ENCODE assay signal across 30 mouse cellular contexts in genomic region chr6:135133086-135133485, GRCm38 (mm10). TPM values are rescaled to one million over a fixed set of nuclear protein-coding genes. Genes with fewer than 3 reads are reported as not detected.
"Had no signal": no experiment of that assay in that cellular context is flagged by ENCODE, and none has a peak within 500 bp of the region (broad histone marks: within the 10 kb centered on the region; RNA-seq: fewer than 3 reads in every experiment).

No protein-coding gene starts in this region.

- H3K27me3 ChIP-seq: embryonic facial prominence, embryonic 12.5 days; embryonic facial prominence, embryonic 15.5 days; forebrain, embryonic 12.5 days; forebrain, embryonic 13.5 days; forebrain, embryonic 15.5 days had no signal

- H3K4me1 ChIP-seq: forebrain, embryonic 15.5 days had no signal

- H3K4me2 ChIP-seq: embryonic facial prominence, embryonic 12.5 days; embryonic facial prominence, embryonic 13.5 days; embryonic facial prominence, embryonic 15.5 days; forebrain, embryonic 12.5 days; forebrain, embryonic 13.5 days; forebrain, embryonic 15.5 days had no signal

- ATAC-seq: forebrain, embryonic 13.5 days; forebrain, embryonic 14.5 days; forebrain, embryonic 15.5 days; forebrain, embryonic 16.5 days; forebrain, postnatal 0 days had no signal

- DNase-seq: cerebellum, adult 2 months; cerebellum, adult 8-10 months; cerebellum, adult 9-10 months; cerebellum, adult 9-11 months; cerebellum, postnatal 10 days; cerebellum, postnatal 14 days; cerebellum, postnatal 25 days; cerebellum, postnatal 36 days; embryo, embryonic 11 days; forebrain, postnatal 0 days; gastrocnemius, adult 2 months; gastrocnemius, postnatal 10 days; gastrocnemius, postnatal 14 days; gastrocnemius, postnatal 25 days; gastrocnemius, postnatal 36 days; heart, adult 18-20 months; heart, adult 2 months had no signal

- H3K9me3 ChIP-seq: embryonic facial prominence, embryonic 10.5 days; embryonic facial prominence, embryonic 12.5 days; embryonic facial prominence, embryonic 15.5 days; forebrain, embryonic 10.5 days; forebrain, embryonic 12.5 days; forebrain, embryonic 13.5 days; forebrain, embryonic 15.5 days had no signal

- H3K27ac ChIP-seq: embryonic facial prominence, embryonic 10.5 days; embryonic facial prominence, embryonic 12.5 days; embryonic facial prominence, embryonic 13.5 days; embryonic facial prominence, embryonic 15.5 days; forebrain, embryonic 10.5 days; forebrain, embryonic 12.5 days; forebrain, embryonic 13.5 days; forebrain, embryonic 15.5 days; gastrocnemius, adult 2 months; heart, adult 2 months had no signal

- H3K4me3 ChIP-seq: embryonic facial prominence, embryonic 10.5 days; embryonic facial prominence, embryonic 12.5 days; embryonic facial prominence, embryonic 13.5 days; embryonic facial prominence, embryonic 15.5 days; erythroblast, embryonic 14.5 days; forebrain, embryonic 10.5 days; forebrain, embryonic 12.5 days; forebrain, embryonic 13.5 days; forebrain, embryonic 15.5 days; gastrocnemius, adult 2 months; heart, adult 2 months had no signal

- H3K9ac ChIP-seq: embryonic facial prominence, embryonic 12.5 days; embryonic facial prominence, embryonic 13.5 days; embryonic facial prominence, embryonic 15.5 days; forebrain, embryonic 12.5 days; forebrain, embryonic 13.5 days; forebrain, embryonic 15.5 days; forebrain, postnatal 0 days had no signal

- H3K36me3 ChIP-seq: embryonic facial prominence, embryonic 10.5 days; embryonic facial prominence, embryonic 12.5 days; embryonic facial prominence, embryonic 13.5 days; embryonic facial prominence, embryonic 15.5 days; forebrain, embryonic 10.5 days; forebrain, embryonic 12.5 days; forebrain, embryonic 15.5 days had no signal

RNA-seq across cellular contexts. Expression of gene Gprc5d, which starts 15.0 kb away (rescaled TPM):
- polyA plus RNA-seq: embryonic facial prominence, embryonic 10.5 days; embryonic facial prominence, embryonic 11.5 days; embryonic facial prominence, embryonic 12.5 days; embryonic facial prominence, embryonic 13.5 days; forebrain, embryonic 10.5 days; forebrain, embryonic 11.5 days; forebrain, embryonic 12.5 days; forebrain, embryonic 13.5 days; forebrain, embryonic 14.5 days; forebrain, embryonic 15.5 days; forebrain, embryonic 16.5 days; heart, adult 2 months had no signal
